Mouse (Mus musculus) ES-CJ7 (cell line): ENCODE data around the gene Capn8.

Experiments used
- DNase-seq: peaks from one replicate; pipeline ENCODE4 v3.0.0; 2011; ENCODE audit warnings: low read depth, low spot score

Gene Capn8

GRCm38 (mm10) chr1:182678151-182678550, 113.3 kb downstream of the Capn8 start:
- DNase-seq = no peak

DNA sequence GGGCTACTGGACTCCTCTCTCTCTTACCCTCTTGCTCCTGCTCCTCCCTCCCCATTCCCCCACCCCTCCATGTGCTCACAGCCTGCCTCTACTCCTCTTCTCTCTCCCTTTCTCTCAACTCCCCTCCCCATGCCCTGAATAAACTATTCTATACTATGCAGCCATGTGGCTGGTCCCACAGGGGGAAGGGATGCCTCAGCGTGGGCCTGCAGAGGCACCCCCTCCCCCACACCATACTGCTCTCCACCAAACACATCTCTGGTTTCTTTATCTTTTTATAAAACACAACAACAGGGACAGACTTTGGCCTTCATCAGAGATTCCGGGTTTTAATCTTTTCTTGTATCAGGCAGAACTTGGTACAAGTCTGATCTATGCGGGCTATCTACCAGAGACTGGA, 114.4 kb downstream of the Capn8 start:
- no peak for DNase-seq

DNA sequence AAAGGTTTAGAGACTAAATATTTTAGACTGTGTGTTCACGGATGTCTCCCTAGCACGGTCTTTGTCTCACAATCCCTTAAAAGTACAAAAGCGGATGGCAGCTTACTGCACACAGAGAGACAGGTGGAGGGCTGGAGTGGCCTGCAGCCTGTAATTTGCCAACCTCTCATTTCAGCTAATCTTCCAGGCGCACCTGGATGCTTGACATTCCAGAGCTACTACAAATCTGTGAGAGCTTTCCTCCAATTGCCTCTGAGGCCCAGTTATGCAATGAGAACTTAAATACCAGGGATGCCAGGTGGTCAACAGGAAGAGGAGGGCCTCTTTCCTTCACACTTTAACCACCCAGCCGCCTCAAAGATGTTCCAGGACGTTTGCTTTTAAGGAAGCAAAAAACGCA, 114.8 kb downstream of the Capn8 start:
- no peak for DNase-seq
